ENCODE assay signal across 8 mouse cellular contexts in genomic region chr3:25807559-25807958, GRCm38 (mm10).
DNase-seq lines count a peak whose midpoint lies in the region; ATAC-seq lines count a peak whose summit lies in the region.

No protein-coding gene starts in this region.

- 43% methylated on average over 3 of the region's 3 CpGs for WGBS in kidney, embryonic 15.5 days
- 42% methylated on average over 3 of the region's 3 CpGs for WGBS in embryonic facial prominence, embryonic 11.5 days

- H3K4me1 ChIP-seq in kidney, embryonic 15.5 days = no peaks in the 10 kb centered on the region
- no peaks in the 10 kb centered on the region for H3K4me1 ChIP-seq in embryonic facial prominence, embryonic 11.5 days (ENCODE audit: control insufficient read depth, insufficient read depth, low read length)

- no peak overlapping the region for H3K27ac ChIP-seq in kidney, embryonic 15.5 days
- H3K27ac ChIP-seq in embryonic facial prominence, embryonic 11.5 days (replicated peaks; ENCODE audit: low read depth, low read length) = no peak overlapping the region

- ATAC-seq in kidney, embryonic 15.5 days (replicated peaks; ENCODE audit: low FRiP score) = 0 out of 2 replicates have a peak, but pooled peaks have one; percentile 54
- peak; percentile 91 for ATAC-seq in embryonic facial prominence, embryonic 11.5 days (replicated peaks; ENCODE audit: insufficient number of reproducible peaks, low FRiP score, low TSS enrichment, low read depth)

- intact Hi-C loops in heart, postnatal 10 days (cut with DNase I) = no loop called here

- H3K36me3 ChIP-seq in kidney, embryonic 15.5 days = no peaks in the 10 kb centered on the region
- no peaks in the 10 kb centered on the region for H3K36me3 ChIP-seq in embryonic facial prominence, embryonic 11.5 days (replicated peaks; ENCODE audit: control insufficient read depth, insufficient read depth, low read depth, low read length)

- H3K4me2 ChIP-seq in kidney, embryonic 15.5 days = no peak overlapping the region
- no peak overlapping the region for H3K4me2 ChIP-seq in embryonic facial prominence, embryonic 11.5 days (ENCODE audit: low read depth, low read length)

- no peak overlapping the region for H3K9ac ChIP-seq in kidney, embryonic 15.5 days
- no peak overlapping the region for H3K9ac ChIP-seq in embryonic facial prominence, embryonic 11.5 days (replicated peaks; ENCODE audit: low read length)

- H3K27me3 ChIP-seq in kidney, embryonic 15.5 days = no peaks in the 10 kb centered on the region
- no peaks in the 10 kb centered on the region for H3K27me3 ChIP-seq in embryonic facial prominence, embryonic 11.5 days (ENCODE audit: control insufficient read depth, insufficient read depth, low read length)

- H3K9me3 ChIP-seq in kidney, embryonic 15.5 days (replicated peaks) = no peaks in the 10 kb centered on the region
- no peaks in the 10 kb centered on the region for H3K9me3 ChIP-seq in embryonic facial prominence, embryonic 11.5 days (replicated peaks; ENCODE audit: control insufficient read depth, low read length)

- DNase-seq in kidney, adult 9 months = no peak
- DNase-seq in embryonic facial prominence, embryonic 11.5 days (ENCODE audit: low spot score) = peak; percentile 73
- DNase-seq in layer of hippocampus, adult 8-10 months (ENCODE audit: low spot score in 2 of 2) = peak; percentile 34 to 53
- peak; percentile 36 for DNase-seq in retina, adult 2 months (ENCODE audit: low read depth, low spot score)
- no peak for DNase-seq in lung, postnatal 25 days (ENCODE audit: low spot score)
- DNase-seq in heart, postnatal 10 days = no peak
- DNase-seq in spleen, adult 18-20 months = no peak

- no peak overlapping the region for H3K4me3 ChIP-seq in kidney, embryonic 15.5 days (replicated peaks)
- H3K4me3 ChIP-seq in embryonic facial prominence, embryonic 11.5 days (ENCODE audit: low read depth, low read length) = no peak overlapping the region

Comparison
In these comparisons a context has a peak if more than half of its experiments do, and no peak if none do; other contexts are left out.
1. DNase-seq: peak in embryonic facial prominence, embryonic 11.5 days (single experiment), layer of hippocampus, adult 8-10 months (2 of 2) and retina, adult 2 months (single experiment); none in kidney, adult 9 months (single experiment), lung, postnatal 25 days (single experiment), heart, postnatal 10 days (0 of 2) and spleen, adult 18-20 months (0 of 2).